Mouse (Mus musculus) regulatory T cell (primary cell): ENCODE measurements at regions not wholly inside any gene's neighbourhood (a gene's known extent, or its start where the extent isn't known, plus 50 kb on each side); places are given as distances from the start of the nearest gene placed in this dataset.

Source experiments
- in situ Hi-C: fragments of 300-600 bp; cut with MboI, MseI; formaldehyde crosslinking; loops from one replicate; pipeline ENCODE4 v1.15.1; 2025; ENCODE audit warnings: high pct_unique_total_duplicates

- in situ Hi-C loops, result no loop called here
These were observed 244.0 kb downstream of the Ttll7 start for GRCm38 (mm10) chr3:147096179-147096578.

- in situ Hi-C loops, result no loop called here
These were observed 246.0 kb downstream of the Ttll7 start for GRCm38 (mm10) chr3:147098065-147098580.

- in situ Hi-C loops, result no loop called here
These were observed 246.4 kb downstream of the Ttll7 start for GRCm38 (mm10) chr3:147098611-147099010.

- in situ Hi-C loops, result no loop called here
These were observed 247.1 kb downstream of the Ttll7 start for GRCm38 (mm10) chr3:147099143-147099713.

- in situ Hi-C loops, result no loop called here
These were observed 249.0 kb downstream of the Ttll7 start for GRCm38 (mm10) chr3:147101053-147101764.

GRCm38 (mm10) chr3:147101765-147102113 lies 249.6 kb downstream of the Ttll7 start:
- in situ Hi-C loops, result no loop called here

GRCm38 (mm10) chr3:147103428-147103827 lies 251.3 kb downstream of the Ttll7 start:
- in situ Hi-C loops, result no loop called here

GRCm38 (mm10) chr3:147117609-147118008 lies 265.4 kb downstream of the Ttll7 start:
- in situ Hi-C loops, result no loop called here

- in situ Hi-C loops, result no loop called here
These were observed 265.9 kb downstream of the Ttll7 start for GRCm38 (mm10) chr3:147118092-147118491.

GRCm38 (mm10) chr3:147118622-147119021 lies 266.5 kb downstream of the Ttll7 start:
- in situ Hi-C loops, result no loop called here

GRCm38 (mm10) chr3:147121826-147122225 lies 269.7 kb downstream of the Ttll7 start:
- in situ Hi-C loops, result no loop called here

- in situ Hi-C loops, result no loop called here
These were observed 275.6 kb downstream of the Ttll7 start for GRCm38 (mm10) chr3:147127740-147128139.

GRCm38 (mm10) chr3:147132830-147133229 lies 280.7 kb downstream of the Ttll7 start:
- in situ Hi-C loops, result no loop called here

- in situ Hi-C loops, result no loop called here
These were observed 281.2 kb downstream of the Ttll7 start for GRCm38 (mm10) chr3:147133408-147133807.

- in situ Hi-C loops, result no loop called here
These were observed 288.2 kb downstream of the Ttll7 start for GRCm38 (mm10) chr3:147140414-147140813.

GRCm38 (mm10) chr3:147153456-147153855 lies 301.3 kb downstream of the Ttll7 start:
- in situ Hi-C loops, result no loop called here

GRCm38 (mm10) chr3:147153998-147154397 lies 301.8 kb downstream of the Ttll7 start:
- in situ Hi-C loops, result no loop called here

- in situ Hi-C loops, result no loop called here
These were observed 311.0 kb downstream of the Ttll7 start for GRCm38 (mm10) chr3:147163126-147163525.

- in situ Hi-C loops, result no loop called here
These were observed 311.4 kb downstream of the Ttll7 start for GRCm38 (mm10) chr3:147163540-147163939.

GRCm38 (mm10) chr3:147164931-147165330 lies 312.8 kb downstream of the Ttll7 start:
- in situ Hi-C loops, result no loop called here

- in situ Hi-C loops, result no loop called here
These were observed 314.4 kb downstream of the Ttll7 start for GRCm38 (mm10) chr3:147166555-147166954.

- in situ Hi-C loops, result no loop called here
These were observed 317.0 kb downstream of the Ttll7 start for GRCm38 (mm10) chr3:147169215-147169614.

GRCm38 (mm10) chr3:147170106-147170505 lies 317.9 kb downstream of the Ttll7 start:
- in situ Hi-C loops, result no loop called here
